Mouse (Mus musculus) forebrain, embryonic 14.5 days (tissue): ENCODE measurements around the gene Kif6. TPM values are rescaled to one million over a fixed set of nuclear protein-coding genes. Genes with fewer than 3 reads are reported as not detected.

Experiments
- ATAC-seq: fragments of 200-750 bp; cut with Nextera tagmentation; 2 replicates; pipeline ENCODE4 v1.8.0; 2017; ENCODE audit warnings: mild to moderate bottlenecking, moderate library complexity
- DNase-seq: peaks from one replicate; pipeline ENCODE4 v3.0.0-alpha.2; 2015; ENCODE audit warnings: low spot score
- H3K27ac ChIP-seq: fragments of 300-500 bp; sonication (generic); 2 replicates; pipeline ENCODE4 v1.5.1; 2014; ENCODE audit warnings: low read depth, mild to moderate bottlenecking, control low read depth, low read length, moderate library complexity
- H3K27me3 ChIP-seq: fragments of 300-500 bp; sonication (generic); replicated peaks from 2 replicates; pipeline ENCODE4 v1.6.1; 2014; ENCODE audit warnings: low read length, control low read depth, mixed read lengths; ENCODE audit not compliant: control insufficient read depth, insufficient read depth
- H3K36me3 ChIP-seq: fragments of 300-500 bp; sonication (generic); 2 replicates; pipeline ENCODE4 v1.6.1; 2014; ENCODE audit warnings: low read length, control low read depth; ENCODE audit not compliant: control insufficient read depth, insufficient read depth
- H3K4me1 ChIP-seq: fragments of 300-500 bp; sonication (generic); 2 replicates; pipeline ENCODE4 v1.6.1; 2014; ENCODE audit warnings: antibody characterized with exemption, low read length, control low read depth; ENCODE audit not compliant: control insufficient read depth, insufficient read depth
- H3K4me2 ChIP-seq: fragments of 300-500 bp; sonication (generic); 2 replicates; pipeline ENCODE4 v1.6.1; 2014; ENCODE audit warnings: mild to moderate bottlenecking, control low read depth, low read length
- H3K4me3 ChIP-seq: fragments of 300-500 bp; sonication (generic); 2 replicates; pipeline ENCODE4 v1.5.1; 2014; ENCODE audit warnings: low read depth, low read length, control low read depth
- H3K9ac ChIP-seq: fragments of 300-500 bp; sonication (generic); 2 replicates; pipeline ENCODE4 v1.6.1; 2014; ENCODE audit warnings: mild to moderate bottlenecking, low read length, control low read depth, moderate library complexity
- H3K9me3 ChIP-seq: fragments of 300-500 bp; sonication (generic); replicated peaks from 2 replicates; pipeline ENCODE4 v1.6.1; 2016; ENCODE audit warnings: low read length, control low read depth, mixed read lengths; ENCODE audit not compliant: control insufficient read depth
- WGBS: fragments of 180-500 bp; shearing (Covaris S2); extraction: QIAGEN DNeasy Blood & Tissue Kit; methylation state at CpG from one replicate; pipeline ENCODE4 v1.1.7; 2014; 5-methylcytosine and 5-hydroxymethylcytosine counted together
- polyA plus RNA-seq: library from polyadenylated mRNA; unstranded; fragments of >200 nt; fragmentation: Nextera tagmentation; extraction: Ambion mirVana; gene quantifications from 2 replicates; pipeline ENCODE4 v1.2.1, GENCODE M21; 2014

Gene Kif6
- polyA plus RNA-seq, 1 experiment from 2014 or later: 1.2 TPM

GRCm38 (mm10) chr17:49675629-49676028, 60.7 kb downstream of the Kif6 start:
- H3K9me3 ChIP-seq: no peaks in the 10 kb centered on the region
- H3K27ac ChIP-seq: no peak overlapping the region
- H3K27me3 ChIP-seq: no peaks in the 10 kb centered on the region
- no peak overlapping the region for H3K4me2 ChIP-seq
- WGBS: 73% methylated on average over 4 of the region's 4 CpGs
- no peak overlapping the region for H3K9ac ChIP-seq
- H3K4me3 ChIP-seq: no peak overlapping the region
- DNase-seq: no peak
- no peak for ATAC-seq
- H3K4me1 ChIP-seq: no peaks in the 10 kb centered on the region
- H3K36me3 ChIP-seq: no peaks in the 10 kb centered on the region

- Histone ChIP-seq H3K4me1 (no peaks in the 10 kb centered on the region), H3K27me3 (no peaks in the 10 kb centered on the region), H3K27ac (no peak overlapping the region), H3K4me2 (no peak overlapping the region), H3K4me3 (no peak overlapping the region), H3K36me3 (no peaks in the 10 kb centered on the region), H3K9me3 (no peaks in the 10 kb centered on the region), H3K9ac (no peak overlapping the region)
- DNase-seq (no peak), ATAC-seq (no peak)
- whole genome bisulfite sequencing: 29% methylated on average over 8 of the region's 8 CpGs
Observed at GRCm38 (mm10) chr17:49681410-49681809, 66.5 kb downstream of the Kif6 start.

- no peaks in the 10 kb centered on the region for H3K9me3 ChIP-seq
- H3K36me3 ChIP-seq: no peaks in the 10 kb centered on the region
- no peak overlapping the region for H3K27ac ChIP-seq
- H3K9ac ChIP-seq: no peak overlapping the region
- no peak overlapping the region for H3K4me2 ChIP-seq
- no peak overlapping the region for H3K4me3 ChIP-seq
- 41% methylated on average over 2 of the region's 2 CpGs for WGBS
- DNase-seq (no peak), ATAC-seq (no peak)
- no peaks in the 10 kb centered on the region for H3K4me1 ChIP-seq
- H3K27me3 ChIP-seq: no peaks in the 10 kb centered on the region
Observed at GRCm38 (mm10) chr17:49684146-49684545, 69.2 kb downstream of the Kif6 start.

- peak; percentile 67 for DNase-seq
- no peaks in the 10 kb centered on the region for H3K27me3 ChIP-seq
- H3K9ac ChIP-seq: no peak overlapping the region
- H3K4me1 ChIP-seq: no peaks in the 10 kb centered on the region
- no peak overlapping the region for H3K4me2 ChIP-seq
- 52% methylated on average over 10 of the region's 10 CpGs for WGBS
- no peaks in the 10 kb centered on the region for H3K9me3 ChIP-seq
- no peak overlapping the region for H3K27ac ChIP-seq
- peak; percentile 37; the same call in 1 of the 2 replicates for ATAC-seq
- no peaks in the 10 kb centered on the region for H3K36me3 ChIP-seq
- H3K4me3 ChIP-seq: no peak overlapping the region
Observed at GRCm38 (mm10) chr17:49690607-49691454, 75.9 kb downstream of the Kif6 start.

GRCm38 (mm10) chr17:49691455-49691805, 76.5 kb downstream of the Kif6 start:
- Histone ChIP-seq H3K9me3 (no peaks in the 10 kb centered on the region), H3K9ac (no peak overlapping the region), H3K4me3 (no peak overlapping the region), H3K4me2 (no peak overlapping the region), H3K27ac (no peak overlapping the region), H3K27me3 (no peaks in the 10 kb centered on the region), H3K36me3 (no peaks in the 10 kb centered on the region), H3K4me1 (no peaks in the 10 kb centered on the region)
- DNase-seq: no peak
- 0 out of 2 replicates have a peak, but pooled peaks have one; percentile 29 for ATAC-seq
- 73% methylated on average over 9 of the region's 9 CpGs for WGBS

- WGBS: 75% methylated on average over 5 of the region's 5 CpGs
Observed at GRCm38 (mm10) chr17:49693206-49693605, 78.3 kb downstream of the Kif6 start.

GRCm38 (mm10) chr17:49697220-49697619, 82.3 kb downstream of the Kif6 start:
- Histone ChIP-seq H3K4me2 (no peak overlapping the region), H3K4me1 (no peaks in the 10 kb centered on the region), H3K27ac (no peak overlapping the region), H3K27me3 (no peaks in the 10 kb centered on the region), H3K36me3 (no peaks in the 10 kb centered on the region), H3K4me3 (no peak overlapping the region), H3K9ac (no peak overlapping the region), H3K9me3 (no peaks in the 10 kb centered on the region)
- WGBS: 88% methylated on average over 5 of the region's 5 CpGs
- no peak for ATAC-seq
- no peak for DNase-seq

More at GRCm38 (mm10) chr17:49693206-49693605, 78.3 kb downstream of the Kif6 start:
- ATAC-seq (no peak), DNase-seq (no peak)
- H3K9ac ChIP-seq: no peak overlapping the region
- no peaks in the 10 kb centered on the region for H3K4me1 ChIP-seq
- no peaks in the 10 kb centered on the region for H3K36me3 ChIP-seq
- no peak overlapping the region for H3K27ac ChIP-seq
- no peaks in the 10 kb centered on the region for H3K27me3 ChIP-seq
- H3K9me3 ChIP-seq: no peaks in the 10 kb centered on the region
- no peak overlapping the region for H3K4me2 ChIP-seq
- no peak overlapping the region for H3K4me3 ChIP-seq

GRCm38 (mm10) chr17:49703492-49704249, 88.7 kb downstream of the Kif6 start:
- no peak overlapping the region for H3K9ac ChIP-seq
- H3K4me2 ChIP-seq: no peak overlapping the region
- WGBS: 52% methylated on average over 12 of the region's 12 CpGs
- H3K36me3 ChIP-seq: no peaks in the 10 kb centered on the region
- no peaks in the 10 kb centered on the region for H3K27me3 ChIP-seq
- H3K27ac ChIP-seq: peak overlapping the region; percentile 65; the same call in 1 of the 2 replicates
- ATAC-seq: peak; percentile 68; the same call in 1 of the 2 replicates
- DNase-seq: peak; percentile 82
- H3K4me1 ChIP-seq: peaks cover 7% of the 10 kb centered on the region; the same call in 1 of the 2 replicates
- H3K9me3 ChIP-seq: no peaks in the 10 kb centered on the region
- H3K4me3 ChIP-seq: no peak overlapping the region

GRCm38 (mm10) chr17:49709192-49709591, 94.3 kb downstream of the Kif6 start:
- DNase-seq (no peak), ATAC-seq (no peak)
- no peak overlapping the region for H3K9ac ChIP-seq
- H3K27me3 ChIP-seq: no peaks in the 10 kb centered on the region
- no peak overlapping the region for H3K4me2 ChIP-seq
- no peak overlapping the region for H3K4me3 ChIP-seq
- no peaks in the 10 kb centered on the region; the same call in 1 of the 2 replicates for H3K4me1 ChIP-seq
- H3K27ac ChIP-seq: no peak overlapping the region
- WGBS: 81% methylated on average over 2 of the region's 2 CpGs
- H3K9me3 ChIP-seq: no peaks in the 10 kb centered on the region
- H3K36me3 ChIP-seq: no peaks in the 10 kb centered on the region
